Mouse (Mus musculus): ENCODE data around the gene Rnf44.

GRCm38 (mm10) chr13:54687096-54687495 is 6.6 kb downstream of the Rnf44 start:
- TF ChIP-seq GATA1 (IDR thresholded peaks at IDR 0.05; ENCODE audit: borderline replicate concordance, low read length) (no peak), FLI1 (IDR thresholded peaks at IDR 0.05; ENCODE audit: low read length) (no peak)

Data from megakaryocyte, embryonic 14.5 days (primary cell).